Comparison of ENCODE assay signal across 1 mouse cellular context in the genomic region with DNA sequence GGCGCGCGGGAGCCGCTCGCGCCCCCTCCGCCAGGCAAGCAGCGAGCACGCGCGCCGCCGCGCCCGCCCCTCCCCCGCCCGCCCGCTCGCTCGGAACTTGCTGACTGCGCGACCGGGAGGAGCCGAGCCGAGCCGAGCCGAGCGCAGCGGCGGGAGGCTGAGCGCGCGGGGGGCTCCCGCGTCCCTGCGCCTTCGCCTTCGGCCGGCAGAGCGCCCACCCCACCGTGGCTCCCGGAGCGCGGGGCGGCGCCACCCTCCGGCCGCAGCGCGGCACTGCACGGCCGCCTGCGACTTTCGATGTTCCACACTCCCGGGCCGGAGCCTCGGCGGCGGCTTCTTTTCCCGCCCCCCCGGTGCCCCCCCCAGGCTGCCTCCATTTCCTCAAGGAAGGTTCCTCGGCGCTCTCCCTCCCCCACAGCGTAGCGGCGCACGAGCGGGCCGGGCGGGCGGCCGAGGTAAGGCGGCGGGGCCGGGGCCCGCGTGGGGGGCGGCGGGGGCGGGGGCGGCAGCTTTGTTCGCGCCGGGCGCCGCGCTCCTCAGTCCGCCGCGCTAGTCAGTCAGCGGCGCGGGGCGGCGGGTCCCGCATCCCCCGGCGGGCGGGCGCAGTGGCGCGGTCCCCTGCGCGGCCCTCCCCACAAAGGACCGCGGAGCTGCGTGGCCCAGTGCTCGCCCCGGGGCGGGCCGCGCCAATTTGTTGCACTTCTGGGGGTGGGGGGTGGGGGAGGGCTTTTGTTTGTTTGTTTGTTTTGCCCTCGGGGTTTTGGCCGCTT.
TF ChIP-seq lines count a peak whose summit lies in the region.

No protein-coding gene starts in this region.

TF ChIP-seq in CH12.LX, 34 proteins besides CTCF, POLR2A, EP300 and RAD21 (continued from another document):
- TF ChIP-seq TBP (conservative IDR thresholded peaks at IDR 0.05; ENCODE audit: low read depth, low read length), result no peak
- TF ChIP-seq KAT2A (IDR thresholded peaks at IDR 0.05; ENCODE audit: insufficient replicate concordance, low read length), result no peak
- no peak for TF ChIP-seq POLR2AphosphoS2 (IDR thresholded peaks at IDR 0.05; ENCODE audit: low read depth, low read length)
- TF ChIP-seq USF2 (conservative IDR thresholded peaks at IDR 0.05; ENCODE audit: low read depth, low read length), result no peak
- TF ChIP-seq BHLHE40 (IDR thresholded peaks at IDR 0.05; ENCODE audit: low read depth, low read length), result no peak
